Mouse (Mus musculus): ENCODE measurements around the gene Msx3. TPM values are rescaled to one million over a fixed set of nuclear protein-coding genes. Genes with fewer than 3 reads are reported as not detected.
A peak's percentile ranks its signal among the peaks of the same experiment; 100 is the strongest.

Msx3 gene
- polyA plus RNA-seq (2014; fragmentation: Nextera tagmentation; extraction: Ambion mirVana): 0.14 TPM in 1 of 2 replicates, not detected in the other

GRCm38 (mm10) chr7:140048361-140049114 lies at the start of gene Msx3:
TSS of gene Msx3 (minus strand) at chr7:140049089.
- no peaks in the 10 kb centered on the region for H3K36me3 ChIP-seq (ENCODE audit: control insufficient read depth, insufficient read depth, low read length)
- H3K4me1 ChIP-seq (ENCODE audit: control insufficient read depth, insufficient read depth, low read length): peaks cover 15% of the 10 kb centered on the region; the same call in 1 of the 2 replicates
- peak within 1 kb of the TSS; percentile 43 for H3K4me3 ChIP-seq (ENCODE audit: low read depth, low read length)
- no peak within 1 kb of the TSS for H3K27ac ChIP-seq (ENCODE audit: low read depth, low read length)
- no peak within 1 kb of the TSS for H3K9ac ChIP-seq (ENCODE audit: low read depth, low read length)
- under 1% methylated on average over 56 of the region's 56 CpGs for WGBS (ENCODE audit: insufficient replicate concordance)
- peak within 1 kb of the TSS; percentile 70 for H3K4me2 ChIP-seq
- 0 out of 2 replicates have a peak, but pooled peaks have one; percentile 24 for ATAC-seq (replicated peaks; ENCODE audit: insufficient number of reproducible peaks, low FRiP score, low TSS enrichment)
- no peaks in the 10 kb centered on the region for H3K9me3 ChIP-seq (replicated peaks; ENCODE audit: control insufficient read depth, low read length)
- H3K27me3 ChIP-seq (ENCODE audit: control insufficient read depth, insufficient read depth, low read length): peaks cover 86% of the 10 kb centered on the region

- no peaks in the 10 kb centered on the region for H3K36me3 ChIP-seq (ENCODE audit: control insufficient read depth, insufficient read depth, low read length)
- no peak overlapping the region for H3K9ac ChIP-seq (ENCODE audit: low read depth, low read length)
- H3K4me2 ChIP-seq: no peak overlapping the region
- H3K9me3 ChIP-seq (replicated peaks; ENCODE audit: control insufficient read depth, low read length): no peaks in the 10 kb centered on the region
- H3K4me3 ChIP-seq (ENCODE audit: low read depth, low read length): no peak overlapping the region
- ATAC-seq (replicated peaks; ENCODE audit: insufficient number of reproducible peaks, low FRiP score, low TSS enrichment): no peak
- H3K27me3 ChIP-seq (ENCODE audit: control insufficient read depth, insufficient read depth, low read length): no peaks in the 10 kb centered on the region
- WGBS (ENCODE audit: insufficient replicate concordance): 52% methylated on average over 1 of the region's 1 CpGs
- peaks cover 5% of the 10 kb centered on the region for H3K4me1 ChIP-seq (ENCODE audit: control insufficient read depth, insufficient read depth, low read length)
- no peak overlapping the region for H3K27ac ChIP-seq (ENCODE audit: low read depth, low read length)
Measured at GRCm38 (mm10) chr7:140098466-140098865, 49.6 kb upstream of the Msx3 start.

- Histone ChIP-seq H3K9me3 (replicated peaks; ENCODE audit: control insufficient read depth, low read length) (no peaks in the 10 kb centered on the region), H3K4me1 (ENCODE audit: control insufficient read depth, insufficient read depth, low read length) (peaks cover under 1% of the 10 kb centered on the region), H3K4me3 (ENCODE audit: low read depth, low read length) (no peak overlapping the region), H3K27ac (ENCODE audit: low read depth, low read length) (no peak overlapping the region), H3K4me2 (no peak overlapping the region), H3K27me3 (ENCODE audit: control insufficient read depth, insufficient read depth, low read length) (no peaks in the 10 kb centered on the region), H3K36me3 (ENCODE audit: control insufficient read depth, insufficient read depth, low read length) (no peaks in the 10 kb centered on the region), H3K9ac (ENCODE audit: low read depth, low read length) (no peak overlapping the region)
- ATAC-seq (replicated peaks; ENCODE audit: insufficient number of reproducible peaks, low FRiP score, low TSS enrichment): no peak
Measured at GRCm38 (mm10) chr7:140096055-140096454, 47.2 kb upstream of the Msx3 start.

- 59% methylated on average over 1 of the region's 1 CpGs for whole genome bisulfite sequencing (ENCODE audit: insufficient replicate concordance)
- ATAC-seq (replicated peaks; ENCODE audit: insufficient number of reproducible peaks, low FRiP score, low TSS enrichment): no peak
Measured at GRCm38 (mm10) chr7:140095556-140095955, 46.7 kb upstream of the Msx3 start.

GRCm38 (mm10) chr7:140094954-140095353 lies 46.1 kb upstream of the Msx3 start:
- no peak overlapping the region for H3K9ac ChIP-seq (ENCODE audit: low read depth, low read length)
- H3K9me3 ChIP-seq (replicated peaks; ENCODE audit: control insufficient read depth, low read length): no peaks in the 10 kb centered on the region
- WGBS (ENCODE audit: insufficient replicate concordance): 48% methylated on average over 5 of the region's 5 CpGs

More at GRCm38 (mm10) chr7:140095556-140095955, 46.7 kb upstream of the Msx3 start:
- Histone ChIP-seq H3K27ac (ENCODE audit: low read depth, low read length) (no peak overlapping the region), H3K4me1 (ENCODE audit: control insufficient read depth, insufficient read depth, low read length) (no peaks in the 10 kb centered on the region), H3K9ac (ENCODE audit: low read depth, low read length) (no peak overlapping the region), H3K4me2 (no peak overlapping the region), H3K36me3 (ENCODE audit: control insufficient read depth, insufficient read depth, low read length) (no peaks in the 10 kb centered on the region), H3K27me3 (ENCODE audit: control insufficient read depth, insufficient read depth, low read length) (no peaks in the 10 kb centered on the region), H3K9me3 (replicated peaks; ENCODE audit: control insufficient read depth, low read length) (no peaks in the 10 kb centered on the region), H3K4me3 (ENCODE audit: low read depth, low read length) (no peak overlapping the region)

GRCm38 (mm10) chr7:140092924-140093528 lies 44.1 kb upstream of the Msx3 start, which contains the start of gene Prap1:
TSS of gene Prap1 (plus strand) at chr7:140093395.
- no peaks in the 10 kb centered on the region for H3K27me3 ChIP-seq (ENCODE audit: control insufficient read depth, insufficient read depth, low read length)
- ATAC-seq (replicated peaks; ENCODE audit: insufficient number of reproducible peaks, low FRiP score, low TSS enrichment): no peak
- no peak within 1 kb of the TSS for H3K9ac ChIP-seq (ENCODE audit: low read depth, low read length)
- no peaks in the 10 kb centered on the region for H3K4me1 ChIP-seq (ENCODE audit: control insufficient read depth, insufficient read depth, low read length)
- H3K4me2 ChIP-seq: no peak within 1 kb of the TSS
- H3K9me3 ChIP-seq (replicated peaks; ENCODE audit: control insufficient read depth, low read length): no peaks in the 10 kb centered on the region
- H3K27ac ChIP-seq (ENCODE audit: low read depth, low read length): no peak within 1 kb of the TSS
- 58% methylated on average over 5 of the region's 5 CpGs for WGBS (ENCODE audit: insufficient replicate concordance)
- H3K4me3 ChIP-seq (ENCODE audit: low read depth, low read length): no peak within 1 kb of the TSS
- no peaks in the 10 kb centered on the region for H3K36me3 ChIP-seq (ENCODE audit: control insufficient read depth, insufficient read depth, low read length)

More at GRCm38 (mm10) chr7:140094954-140095353, 46.1 kb upstream of the Msx3 start:
- ATAC-seq (replicated peaks; ENCODE audit: insufficient number of reproducible peaks, low FRiP score, low TSS enrichment): 0 out of 2 replicates have a peak, but pooled peaks have one; percentile 12
- Histone ChIP-seq H3K4me3 (ENCODE audit: low read depth, low read length) (no peak overlapping the region), H3K36me3 (ENCODE audit: control insufficient read depth, insufficient read depth, low read length) (no peaks in the 10 kb centered on the region), H3K27ac (ENCODE audit: low read depth, low read length) (no peak overlapping the region), H3K27me3 (ENCODE audit: control insufficient read depth, insufficient read depth, low read length) (no peaks in the 10 kb centered on the region), H3K4me2 (no peak overlapping the region), H3K4me1 (ENCODE audit: control insufficient read depth, insufficient read depth, low read length) (no peaks in the 10 kb centered on the region)

- no peaks in the 10 kb centered on the region for H3K4me1 ChIP-seq (ENCODE audit: control insufficient read depth, insufficient read depth, low read length)
- no peak overlapping the region for H3K4me3 ChIP-seq (ENCODE audit: low read depth, low read length)
- no peak for ATAC-seq (replicated peaks; ENCODE audit: insufficient number of reproducible peaks, low FRiP score, low TSS enrichment)
- H3K27ac ChIP-seq (ENCODE audit: low read depth, low read length): no peak overlapping the region
- 76% methylated on average over 10 of the region's 10 CpGs for WGBS (ENCODE audit: insufficient replicate concordance)
- no peak overlapping the region for H3K9ac ChIP-seq (ENCODE audit: low read depth, low read length)
- H3K4me2 ChIP-seq: no peak overlapping the region
- no peaks in the 10 kb centered on the region for H3K27me3 ChIP-seq (ENCODE audit: control insufficient read depth, insufficient read depth, low read length)
- H3K36me3 ChIP-seq (ENCODE audit: control insufficient read depth, insufficient read depth, low read length): no peaks in the 10 kb centered on the region
- H3K9me3 ChIP-seq (replicated peaks; ENCODE audit: control insufficient read depth, low read length): no peaks in the 10 kb centered on the region
Measured at GRCm38 (mm10) chr7:140090601-140091000, 41.7 kb upstream of the Msx3 start.

GRCm38 (mm10) chr7:140082242-140082678 lies 33.4 kb upstream of the Msx3 start, which contains the start of gene Caly:
TSS of gene Caly (minus strand) at chr7:140082548.
- no peak for ATAC-seq (replicated peaks; ENCODE audit: insufficient number of reproducible peaks, low FRiP score, low TSS enrichment)
- peaks cover 44% of the 10 kb centered on the region for H3K27me3 ChIP-seq (ENCODE audit: control insufficient read depth, insufficient read depth, low read length)
- no peak within 1 kb of the TSS for H3K4me2 ChIP-seq
- 8% methylated on average over 18 of the region's 18 CpGs for WGBS (ENCODE audit: insufficient replicate concordance)
- H3K4me3 ChIP-seq (ENCODE audit: low read depth, low read length): no peak within 1 kb of the TSS
- no peak within 1 kb of the TSS for H3K9ac ChIP-seq (ENCODE audit: low read depth, low read length)
- H3K27ac ChIP-seq (ENCODE audit: low read depth, low read length): no peak within 1 kb of the TSS
- no peaks in the 10 kb centered on the region for H3K36me3 ChIP-seq (ENCODE audit: control insufficient read depth, insufficient read depth, low read length)
- H3K9me3 ChIP-seq (replicated peaks; ENCODE audit: control insufficient read depth, low read length): no peaks in the 10 kb centered on the region
- H3K4me1 ChIP-seq (ENCODE audit: control insufficient read depth, insufficient read depth, low read length): no peaks in the 10 kb centered on the region
